Mouse (Mus musculus) stomach, postnatal 0 days (tissue): ENCODE data around the gene Dcaf17. TPM values are rescaled to one million over a fixed set of nuclear protein-coding genes. Genes with fewer than 3 reads are reported as not detected.

Source experiments
- ATAC-seq: fragments of 200-750 bp; cut with Nextera tagmentation; 2 replicates; pipeline ENCODE4 v1.8.0; 2017; ENCODE audit not compliant: low FRiP score, low TSS enrichment
- DNase-seq: peaks from one replicate; pipeline ENCODE4 v3.0.0-alpha.2; 2016; ENCODE audit warnings: low spot score
- H3K27ac ChIP-seq: fragments of 300-500 bp; sonication (generic); replicated peaks from 2 replicates; pipeline ENCODE4 v1.5.1; 2014; ENCODE audit warnings: mild to moderate bottlenecking, control low read depth
- H3K27me3 ChIP-seq: fragments of 300-500 bp; sonication (generic); 2 replicates; pipeline ENCODE4 v1.6.1; 2014; ENCODE audit warnings: low read length; ENCODE audit not compliant: control insufficient read depth, insufficient read depth
- H3K36me3 ChIP-seq: fragments of 300-500 bp; sonication (generic); 2 replicates; pipeline ENCODE4 v1.6.1; 2014; ENCODE audit warnings: low read length, mixed read lengths; ENCODE audit not compliant: control insufficient read depth, insufficient read depth
- H3K4me1 ChIP-seq: fragments of 300-500 bp; sonication (generic); replicated peaks from 2 replicates; pipeline ENCODE4 v1.6.1; 2014; ENCODE audit warnings: antibody characterized with exemption; ENCODE audit not compliant: control insufficient read depth, insufficient read depth
- H3K4me2 ChIP-seq: fragments of 300-500 bp; sonication (generic); replicated peaks from 2 replicates; pipeline ENCODE4 v1.6.1; 2014; ENCODE audit warnings: low read depth, mild to moderate bottlenecking, control low read depth, moderate library complexity
- H3K4me3 ChIP-seq: fragments of 300-500 bp; sonication (generic); 2 replicates; pipeline ENCODE4 v1.5.1; 2014; ENCODE audit warnings: low read depth, low read length, control low read depth
- H3K9ac ChIP-seq: fragments of 300-500 bp; sonication (generic); 2 replicates; pipeline ENCODE4 v1.6.1; 2014; ENCODE audit warnings: mild to moderate bottlenecking, low read length, control low read depth, mixed read lengths
- H3K9me3 ChIP-seq: fragments of 300-500 bp; sonication (generic); 2 replicates; pipeline ENCODE4 v1.6.1; 2016; ENCODE audit warnings: low read length; ENCODE audit not compliant: control insufficient read depth
- CTCF ChIP-seq: IDR thresholded peaks from 2 replicates; pipeline ENCODE4 v1.5.1; 2016; ENCODE audit warnings: antibody characterized with exemption, low read depth, mild to moderate bottlenecking, moderate library complexity
- EP300 ChIP-seq: optimal IDR thresholded peaks from 2 replicates; pipeline ENCODE3; 2016; ENCODE audit warnings: antibody characterized with exemption
- WGBS: fragments of 180-500 bp; shearing (Covaris S2); extraction: QIAGEN DNeasy Blood & Tissue Kit; methylation state at CpG from one replicate; pipeline ENCODE4 v1.1.7; 2014; 5-methylcytosine and 5-hydroxymethylcytosine counted together
- polyA plus RNA-seq: library from polyadenylated mRNA; unstranded; fragments of >200 nt; fragmentation: Nextera tagmentation; extraction: Ambion mirVana; gene quantifications from 2 replicates; pipeline ENCODE4 v1.2.1, GENCODE M21; 2015

The Dcaf17 gene
- polyA plus RNA-seq, 1 experiment from 2014 or later = 28.7 TPM

DNA sequence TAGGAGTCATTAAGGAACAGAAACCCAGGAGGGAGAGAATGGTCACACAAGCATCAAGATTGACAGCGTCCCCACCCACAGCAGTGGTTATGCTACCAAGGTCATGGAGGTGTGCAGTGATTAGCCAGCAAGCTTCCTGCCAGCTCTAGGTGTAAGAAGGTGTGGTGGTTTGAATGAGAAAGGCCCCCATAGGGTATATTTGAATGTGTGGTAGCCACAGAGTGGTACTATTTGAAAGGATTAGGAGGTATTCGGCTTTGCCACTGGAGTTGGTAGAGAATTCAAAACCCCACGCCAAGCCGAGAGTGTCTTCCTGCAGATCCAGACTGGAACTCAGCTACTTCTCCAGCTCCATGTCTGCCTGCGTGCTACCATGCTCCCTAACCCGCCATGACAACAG lies 32.1 kb upstream of the Dcaf17 start:
- ATAC-seq = no peak
- Histone ChIP-seq H3K9ac (no peak overlapping the region), H3K4me2 (no peak overlapping the region), H3K9me3 (no peaks in the 10 kb centered on the region), H3K36me3 (no peaks in the 10 kb centered on the region), H3K27me3 (no peaks in the 10 kb centered on the region), H3K4me1 (no peaks in the 10 kb centered on the region), H3K4me3 (no peak overlapping the region), H3K27ac (no peak overlapping the region)
- TF ChIP-seq EP300 (no peak), CTCF (no peak)
- DNase-seq = no peak
- WGBS = 89% methylated on average over 6 of the region's 6 CpGs

- Histone ChIP-seq H3K4me1 (no peaks in the 10 kb centered on the region), H3K27me3 (no peaks in the 10 kb centered on the region), H3K4me2 (no peak overlapping the region), H3K4me3 (no peak overlapping the region), H3K9me3 (no peaks in the 10 kb centered on the region), H3K36me3 (no peaks in the 10 kb centered on the region), H3K9ac (no peak overlapping the region), H3K27ac (no peak overlapping the region)
- DNase-seq (no peak), ATAC-seq (no peak)
- 91% methylated on average over 6 of the region's 6 CpGs for WGBS
- TF ChIP-seq CTCF (no peak), EP300 (no peak)
Measured at GRCm38 (mm10) chr2:71023986-71024385, 31.1 kb upstream of the Dcaf17 start.

GRCm38 (mm10) chr2:71025576-71026315 lies 29.4 kb upstream of the Dcaf17 start:
- H3K9ac ChIP-seq = no peak overlapping the region
- H3K27me3 ChIP-seq = no peaks in the 10 kb centered on the region
- no peak for TF ChIP-seq EP300
- no peak for TF ChIP-seq CTCF
- no peaks in the 10 kb centered on the region for H3K9me3 ChIP-seq
- no peaks in the 10 kb centered on the region for H3K4me1 ChIP-seq
- ATAC-seq (no peak), DNase-seq (no peak)
- H3K4me3 ChIP-seq = no peak overlapping the region
- no peak overlapping the region for H3K4me2 ChIP-seq
- no peaks in the 10 kb centered on the region for H3K36me3 ChIP-seq
- WGBS = 44% methylated on average over 12 of the region's 12 CpGs
- H3K27ac ChIP-seq = no peak overlapping the region

DNA sequence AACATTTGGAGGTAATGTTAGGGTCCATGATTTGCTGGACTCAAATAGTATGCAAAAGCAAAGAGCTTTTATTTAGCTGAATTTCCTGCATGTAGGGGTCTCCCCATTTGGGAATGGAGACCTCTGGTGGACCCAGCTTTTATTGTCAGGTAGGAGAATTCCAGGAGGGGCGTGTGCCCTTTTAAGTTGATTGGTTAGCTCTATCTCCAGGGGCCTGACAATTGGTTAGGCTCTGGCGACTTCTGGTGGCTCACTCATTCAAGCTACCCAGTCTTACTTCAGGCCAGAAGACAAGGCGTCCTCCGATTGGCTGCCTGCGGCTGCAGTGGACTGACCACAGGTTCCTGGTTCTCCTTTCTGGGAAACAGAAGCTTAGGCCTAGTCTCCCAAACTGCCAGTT lies 28.3 kb upstream of the Dcaf17 start:
- H3K27ac ChIP-seq = no peak overlapping the region
- H3K4me1 ChIP-seq = no peaks in the 10 kb centered on the region
- WGBS = 51% methylated on average over 5 of the region's 5 CpGs
- no peaks in the 10 kb centered on the region for H3K9me3 ChIP-seq
- peak; percentile 40 for DNase-seq
- no peak overlapping the region for H3K4me2 ChIP-seq
- peak; percentile 45; the same call in 1 of the 2 replicates for ATAC-seq
- no peak overlapping the region for H3K9ac ChIP-seq
- TF ChIP-seq EP300 (no peak), CTCF (peak; percentile 54)
- H3K36me3 ChIP-seq = no peaks in the 10 kb centered on the region
- H3K4me3 ChIP-seq = no peak overlapping the region
- no peaks in the 10 kb centered on the region for H3K27me3 ChIP-seq

GRCm38 (mm10) chr2:71027631-71028030 lies 27.5 kb upstream of the Dcaf17 start:
- H3K36me3 ChIP-seq = no peaks in the 10 kb centered on the region
- WGBS = over 99% methylated on average over 9 of the region's 9 CpGs
- no peak overlapping the region for H3K4me2 ChIP-seq
- no peak overlapping the region for H3K9ac ChIP-seq
- ATAC-seq = no peak
- H3K4me3 ChIP-seq = no peak overlapping the region
- no peaks in the 10 kb centered on the region for H3K27me3 ChIP-seq
- H3K9me3 ChIP-seq = no peaks in the 10 kb centered on the region
- no peak for TF ChIP-seq CTCF
- no peak for TF ChIP-seq EP300
- no peaks in the 10 kb centered on the region for H3K4me1 ChIP-seq
- DNase-seq = no peak
- no peak overlapping the region for H3K27ac ChIP-seq

DNA sequence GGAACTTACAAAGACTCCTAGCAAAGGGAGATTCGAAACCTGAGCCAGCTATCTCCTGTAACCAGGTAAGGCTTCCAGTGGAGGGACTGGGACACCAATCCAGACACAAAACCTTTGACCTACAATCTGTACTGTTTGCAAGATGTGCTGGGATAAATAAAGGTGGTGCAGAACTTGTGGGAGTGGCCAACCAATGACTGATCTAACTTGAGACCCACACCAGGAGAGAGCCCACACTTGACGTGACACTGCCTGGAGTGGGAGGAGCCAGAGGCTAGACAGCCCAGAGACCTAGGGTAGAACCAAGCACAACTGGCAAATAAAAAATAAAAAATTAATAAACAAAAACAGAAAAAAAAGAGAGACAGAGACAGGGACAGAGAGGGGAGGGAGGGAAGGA lies 24.5 kb upstream of the Dcaf17 start:
- no peak overlapping the region for H3K4me2 ChIP-seq
- DNase-seq = no peak
- no peaks in the 10 kb centered on the region for H3K4me1 ChIP-seq
- TF ChIP-seq EP300 (no peak), CTCF (no peak)
- H3K36me3 ChIP-seq = no peaks in the 10 kb centered on the region
- H3K4me3 ChIP-seq = no peak overlapping the region
- no peak for ATAC-seq
- no peak overlapping the region for H3K9ac ChIP-seq
- H3K27me3 ChIP-seq = no peaks in the 10 kb centered on the region
- 84% methylated on average over 2 of the region's 2 CpGs for WGBS
- no peak overlapping the region for H3K27ac ChIP-seq
- H3K9me3 ChIP-seq = no peaks in the 10 kb centered on the region
